Mouse (Mus musculus): ENCODE data around the gene Tldc2. TPM values are rescaled to one million over a fixed set of nuclear protein-coding genes. Genes with fewer than 3 reads are reported as not detected.

Gene Tldc2
- polyA plus RNA-seq, 1 experiment from 2014 or later, result not detected

- H3K36me3 ChIP-seq, result peaks cover 13% of the 10 kb centered on the region
- no peak overlapping the region for H3K4me3 ChIP-seq
- peak overlapping the region; percentile 23; the same call in 1 of the 2 replicates for H3K27ac ChIP-seq
Observed at GRCm38 (mm10) chr2:157073378-157074052, 13.3 kb upstream of the Tldc2 start.

GRCm38 (mm10) chr2:157074186-157074724 lies 12.6 kb upstream of the Tldc2 start:
- H3K9ac ChIP-seq, result no peak overlapping the region
- H3K27ac ChIP-seq, result no peak overlapping the region
- ATAC-seq (ENCODE audit: insufficient number of reproducible peaks, insufficient read depth, low FRiP score, low TSS enrichment), result no peak
- H3K27me3 ChIP-seq, result no peaks in the 10 kb centered on the region
- H3K4me3 ChIP-seq, result no peak overlapping the region
- WGBS, result 80% methylated on average over 9 of the region's 9 CpGs
- peaks cover 82% of the 10 kb centered on the region for H3K4me1 ChIP-seq
- no peaks in the 10 kb centered on the region for H3K9me3 ChIP-seq
- H3K4me2 ChIP-seq (replicated peaks), result peak overlapping the region; percentile 89; the same call in 1 of the 2 replicates
- peaks cover 13% of the 10 kb centered on the region for H3K36me3 ChIP-seq

More at GRCm38 (mm10) chr2:157073378-157074052, 13.3 kb upstream of the Tldc2 start:
- Histone ChIP-seq H3K4me2 (replicated peaks) (no peak overlapping the region), H3K9me3 (no peaks in the 10 kb centered on the region), H3K27me3 (no peaks in the 10 kb centered on the region), H3K4me1 (peaks cover 89% of the 10 kb centered on the region), H3K9ac (no peak overlapping the region)
- WGBS, result 72% methylated on average over 9 of the region's 9 CpGs
- ATAC-seq (ENCODE audit: insufficient number of reproducible peaks, insufficient read depth, low FRiP score, low TSS enrichment), result no peak

- Histone ChIP-seq H3K27me3 (no peaks in the 10 kb centered on the region), H3K4me2 (replicated peaks) (peak overlapping the region; percentile 89), H3K36me3 (peaks cover 13% of the 10 kb centered on the region), H3K27ac (no peak overlapping the region), H3K4me1 (peaks cover 78% of the 10 kb centered on the region), H3K9ac (no peak overlapping the region), H3K4me3 (no peak overlapping the region), H3K9me3 (no peaks in the 10 kb centered on the region)
- ATAC-seq (ENCODE audit: insufficient number of reproducible peaks, insufficient read depth, low FRiP score, low TSS enrichment), result no peak
- WGBS, result 75% methylated on average over 5 of the region's 5 CpGs
Observed at GRCm38 (mm10) chr2:157074772-157075171, 12.1 kb upstream of the Tldc2 start.

GRCm38 (mm10) chr2:157075226-157075625 lies 11.6 kb upstream of the Tldc2 start:
- Histone ChIP-seq H3K9me3 (no peaks in the 10 kb centered on the region), H3K4me2 (replicated peaks) (peak overlapping the region; percentile 89), H3K4me3 (peak overlapping the region; percentile 4), H3K27me3 (no peaks in the 10 kb centered on the region), H3K36me3 (peaks cover 13% of the 10 kb centered on the region), H3K9ac (no peak overlapping the region), H3K27ac (peak overlapping the region; percentile 12; the same call in 1 of the 2 replicates), H3K4me1 (peaks cover 78% of the 10 kb centered on the region)
- WGBS, result 87% methylated on average over 3 of the region's 3 CpGs
- ATAC-seq (ENCODE audit: insufficient number of reproducible peaks, insufficient read depth, low FRiP score, low TSS enrichment), result no peak

DNA sequence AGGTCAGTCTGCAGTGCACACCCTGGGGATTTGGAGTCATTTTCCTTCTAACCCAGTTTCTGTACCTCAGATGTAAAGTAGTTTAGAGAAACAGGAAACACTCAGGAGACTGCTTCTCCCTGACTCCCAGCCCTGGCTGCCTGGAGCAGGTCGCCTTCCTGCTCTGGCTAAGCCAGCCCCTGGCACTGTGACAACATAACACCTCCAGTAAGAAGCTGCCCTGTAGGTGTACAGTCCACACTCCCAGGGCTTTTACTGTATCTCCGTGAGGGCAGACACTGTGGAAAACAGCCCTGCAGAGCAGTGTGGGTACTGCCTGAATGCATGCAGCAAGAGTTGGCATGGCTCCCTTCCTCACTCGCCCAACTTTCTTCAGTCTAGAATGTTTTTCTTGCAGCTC lies 11.2 kb upstream of the Tldc2 start:
- H3K36me3 ChIP-seq, result peaks cover 13% of the 10 kb centered on the region
- H3K4me2 ChIP-seq (replicated peaks), result peak overlapping the region; percentile 89
- peaks cover 73% of the 10 kb centered on the region for H3K4me1 ChIP-seq

GRCm38 (mm10) chr2:157076585-157076984 lies 10.3 kb upstream of the Tldc2 start:
- Histone ChIP-seq H3K27me3 (no peaks in the 10 kb centered on the region), H3K4me1 (peaks cover 64% of the 10 kb centered on the region), H3K27ac (no peak overlapping the region), H3K9ac (no peak overlapping the region; the same call in 1 of the 2 replicates), H3K9me3 (no peaks in the 10 kb centered on the region), H3K4me2 (replicated peaks) (peak overlapping the region; percentile 89), H3K36me3 (peaks cover 13% of the 10 kb centered on the region), H3K4me3 (peak overlapping the region; percentile 96)
- WGBS, result 83% methylated on average over 7 of the region's 7 CpGs
- ATAC-seq (ENCODE audit: insufficient number of reproducible peaks, insufficient read depth, low FRiP score, low TSS enrichment), result no peak

More for the DNA sequence above, 11.2 kb upstream of the Tldc2 start:
- peak overlapping the region; percentile 12; the same call in 1 of the 2 replicates for H3K27ac ChIP-seq
- no peaks in the 10 kb centered on the region for H3K9me3 ChIP-seq
- ATAC-seq (ENCODE audit: insufficient number of reproducible peaks, insufficient read depth, low FRiP score, low TSS enrichment), result no peak
- H3K9ac ChIP-seq, result no peak overlapping the region
- WGBS, result 42% methylated on average over 3 of the region's 3 CpGs
- peak overlapping the region; percentile 4 for H3K4me3 ChIP-seq
- no peaks in the 10 kb centered on the region for H3K27me3 ChIP-seq

GRCm38 (mm10) chr2:157077160-157077559 lies 9.7 kb upstream of the Tldc2 start:
- H3K4me1 ChIP-seq, result peaks cover 59% of the 10 kb centered on the region
- H3K9me3 ChIP-seq, result no peaks in the 10 kb centered on the region
- no peaks in the 10 kb centered on the region for H3K27me3 ChIP-seq
- peak overlapping the region; percentile 96 for H3K4me3 ChIP-seq
- no peak for ATAC-seq (ENCODE audit: insufficient number of reproducible peaks, insufficient read depth, low FRiP score, low TSS enrichment)
- H3K4me2 ChIP-seq (replicated peaks), result peak overlapping the region; percentile 89
- H3K36me3 ChIP-seq, result peaks cover 13% of the 10 kb centered on the region
- H3K27ac ChIP-seq, result no peak overlapping the region
- WGBS, result 32% methylated on average over 5 of the region's 5 CpGs
- H3K9ac ChIP-seq, result peak overlapping the region; percentile 98

DNA sequence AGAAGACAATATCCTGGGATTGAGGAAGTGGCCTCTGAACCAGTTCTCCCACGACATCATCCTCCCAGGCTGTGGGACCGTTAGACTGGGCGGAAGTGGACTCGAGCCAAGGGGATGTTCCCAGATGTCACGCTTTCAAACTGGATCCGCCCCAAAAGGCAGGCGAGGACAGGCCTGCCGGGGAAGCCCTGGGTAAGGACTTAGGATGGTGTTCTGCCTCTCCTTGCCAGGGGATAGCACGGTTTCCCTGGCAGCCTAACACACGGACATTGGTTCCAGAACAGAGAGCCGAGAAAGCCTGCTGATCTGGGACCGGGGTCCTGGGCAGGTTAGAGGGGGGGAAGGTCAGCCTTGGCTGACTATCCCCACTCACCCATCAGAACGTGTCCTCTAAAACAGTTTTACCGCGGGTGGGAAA lies 9.2 kb upstream of the Tldc2 start:
- Histone ChIP-seq H3K27me3 (no peaks in the 10 kb centered on the region), H3K4me3 (peak overlapping the region; percentile 96), H3K4me2 (replicated peaks) (peak overlapping the region; percentile 89), H3K27ac (peak overlapping the region; percentile 98), H3K9ac (peak overlapping the region; percentile 98), H3K36me3 (peaks cover 10% of the 10 kb centered on the region), H3K9me3 (no peaks in the 10 kb centered on the region), H3K4me1 (peaks cover 54% of the 10 kb centered on the region)
- under 1% methylated on average over 15 of the region's 15 CpGs for WGBS
- no peak for ATAC-seq (ENCODE audit: insufficient number of reproducible peaks, insufficient read depth, low FRiP score, low TSS enrichment)

GRCm38 (mm10) chr2:157078059-157078792 lies 8.6 kb upstream of the Tldc2 start:
- Histone ChIP-seq H3K27ac (peak overlapping the region; percentile 98), H3K4me2 (replicated peaks) (peak overlapping the region; percentile 89), H3K36me3 (peaks cover 4% of the 10 kb centered on the region), H3K27me3 (no peaks in the 10 kb centered on the region), H3K4me3 (peak overlapping the region; percentile 96), H3K9ac (peak overlapping the region; percentile 98), H3K9me3 (no peaks in the 10 kb centered on the region), H3K4me1 (peaks cover 48% of the 10 kb centered on the region)
- no peak; the same call in 1 of the 2 replicates for ATAC-seq (ENCODE audit: insufficient number of reproducible peaks, insufficient read depth, low FRiP score, low TSS enrichment)
- under 1% methylated on average over 70 of the region's 79 CpGs for WGBS

GRCm38 (mm10) chr2:157078793-157079700 lies 7.8 kb upstream of the Tldc2 start, which contains the start of gene Soga1:
Soga1 (minus strand) TSS chr2:157079254.
- H3K4me3 ChIP-seq, result peak within 1 kb of the TSS; percentile 96
- H3K4me1 ChIP-seq, result peaks cover 40% of the 10 kb centered on the region
- under 1% methylated on average over 78 of the region's 136 CpGs for WGBS

GRCm38 (mm10) chr2:157079701-157080180 lies 7.1 kb upstream of the Tldc2 start:
- WGBS, result 8% methylated on average over 16 of the region's 16 CpGs
- no peak for ATAC-seq (ENCODE audit: insufficient number of reproducible peaks, insufficient read depth, low FRiP score, low TSS enrichment)
- peak overlapping the region; percentile 98 for H3K9ac ChIP-seq
- peak overlapping the region; percentile 98 for H3K27ac ChIP-seq
- H3K36me3 ChIP-seq, result no peaks in the 10 kb centered on the region
- no peaks in the 10 kb centered on the region for H3K9me3 ChIP-seq
- H3K4me3 ChIP-seq, result peak overlapping the region; percentile 96
- peak overlapping the region; percentile 89 for H3K4me2 ChIP-seq (replicated peaks)
- H3K4me1 ChIP-seq, result peaks cover 33% of the 10 kb centered on the region
- no peaks in the 10 kb centered on the region for H3K27me3 ChIP-seq

More at GRCm38 (mm10) chr2:157078793-157079700, 7.8 kb upstream of the Tldc2 start, which contains the start of gene Soga1:
- H3K4me2 ChIP-seq (replicated peaks), result peak within 1 kb of the TSS; percentile 89
- H3K9me3 ChIP-seq, result no peaks in the 10 kb centered on the region
- no peaks in the 10 kb centered on the region for H3K36me3 ChIP-seq
- H3K27ac ChIP-seq, result peak within 1 kb of the TSS; percentile 98
- peak; percentile 84 for ATAC-seq (ENCODE audit: insufficient number of reproducible peaks, insufficient read depth, low FRiP score, low TSS enrichment)
- peak within 1 kb of the TSS; percentile 98 for H3K9ac ChIP-seq
- no peaks in the 10 kb centered on the region for H3K27me3 ChIP-seq

Measured in embryonic facial prominence, embryonic 12.5 days (tissue).